Mouse (Mus musculus) lung, adult 2 months (tissue): ENCODE data around the gene Sele.

Experiments
- CTCF ChIP-seq: fragments of 200-500 bp; IDR thresholded peaks from 2 replicates; pipeline ENCODE4 v1.5.1; 2011; ENCODE audit warnings: mild to moderate bottlenecking, low read length, control low read depth; ENCODE audit not compliant: insufficient read depth
- POLR2A ChIP-seq: fragments of 200-500 bp; IDR thresholded peaks from 2 replicates; pipeline ENCODE4 v1.6.1; 2011; ENCODE audit warnings: low read depth, mild to moderate bottlenecking, control low read depth, low read length, borderline replicate concordance; ENCODE audit errors: extremely low read depth

DNA sequence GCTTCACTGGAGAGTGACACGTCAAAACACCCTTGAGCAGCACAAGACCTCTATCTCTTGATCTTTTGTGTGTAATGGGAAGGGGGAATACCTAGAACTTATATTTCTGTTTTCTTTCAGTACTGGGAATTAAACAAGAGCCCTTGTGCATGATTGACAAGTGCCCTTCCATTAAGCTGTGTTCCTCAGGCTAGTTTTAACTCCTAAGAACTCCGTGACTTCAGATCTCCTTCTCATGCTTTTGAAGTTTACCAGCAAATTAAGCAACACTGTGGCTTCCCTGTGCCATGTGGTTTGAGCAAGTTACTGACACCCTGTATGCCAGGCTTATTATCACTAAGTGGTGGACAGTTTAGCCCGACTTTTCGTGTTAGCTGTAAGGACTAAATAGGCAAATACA lies 35.0 kb downstream of the Sele start:
- TF ChIP-seq CTCF (no peak), POLR2A (no peak)
